Mouse (Mus musculus) hindlimb bud, embryonic 11.5 days (tissue): Measurements from ENCODE around the gene Gm10309.
A peak's percentile ranks its signal among the peaks of the same experiment; 100 is the strongest.
"Not testable (repeated sequence)": the region's sequence is repeated elsewhere in the genome, so short reads cannot be mapped to it uniquely, and the experiment has no call there.

Experiments
- DNase-seq: peaks from one replicate; pipeline ENCODE4 v3.0.0-alpha.2; 2012; ENCODE audit warnings: low read depth, low spot score; ENCODE audit errors: extremely low spot score

The Gm10309 gene

DNA sequence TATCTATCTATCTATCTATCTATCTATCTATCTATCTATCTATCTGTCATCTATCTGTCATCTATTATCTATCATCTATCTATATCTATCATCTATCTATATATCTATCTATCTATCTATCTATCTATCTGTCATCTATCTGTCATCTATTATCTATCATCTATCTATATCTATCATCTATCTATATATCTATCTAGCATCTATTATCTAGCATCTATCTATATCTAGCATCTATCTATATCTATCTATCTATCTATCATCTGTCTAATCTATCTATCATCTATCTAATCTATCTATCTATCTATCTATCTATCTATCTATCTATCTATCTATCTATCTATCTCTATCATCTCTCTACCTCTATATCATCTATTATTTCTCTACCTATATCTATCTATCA is 27.6 kb downstream of the Gm10309 start:
- not testable (repeated sequence) for DNase-seq

DNA sequence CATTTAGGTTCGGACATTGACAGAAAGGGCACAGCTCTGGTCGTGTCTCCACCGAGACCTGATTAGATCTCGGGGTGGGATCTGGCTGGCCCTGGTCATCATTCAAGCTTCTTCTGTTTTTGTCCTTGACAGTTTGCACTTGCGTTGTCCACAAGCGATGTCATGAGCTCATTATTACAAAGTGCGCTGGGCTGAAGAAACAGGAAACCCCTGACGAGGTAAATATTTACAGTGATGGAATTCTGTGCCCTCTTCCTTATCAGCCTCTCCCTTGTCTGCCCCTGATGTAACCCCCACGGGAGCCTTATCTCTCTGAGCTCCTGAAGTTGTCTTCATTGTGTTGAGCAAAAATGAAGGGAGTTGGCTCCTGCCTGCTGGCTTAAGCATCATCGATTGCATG is 28.4 kb downstream of the Gm10309 start:
- DNase-seq, result no peak

DNA sequence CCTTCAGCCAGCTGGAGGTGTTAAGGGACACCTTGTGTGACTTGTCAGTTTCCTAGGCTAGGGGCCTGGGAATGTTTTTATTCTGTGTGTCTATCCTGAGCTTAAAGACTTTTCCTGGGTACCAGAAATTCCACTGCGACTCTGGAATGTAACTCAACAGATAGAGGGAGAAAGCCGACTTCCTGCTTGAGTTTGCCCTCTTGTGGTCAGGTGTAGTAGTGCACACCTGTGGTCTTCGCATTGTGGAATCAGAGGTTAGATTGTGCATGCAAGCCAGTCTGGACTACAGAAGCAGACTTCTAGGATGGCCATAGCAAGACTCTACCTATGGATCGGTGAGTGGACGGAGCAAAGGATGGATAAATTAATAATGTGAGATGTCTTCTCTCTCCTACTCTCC is 33.3 kb downstream of the Gm10309 start:
- peak; percentile 50 for DNase-seq

DNA sequence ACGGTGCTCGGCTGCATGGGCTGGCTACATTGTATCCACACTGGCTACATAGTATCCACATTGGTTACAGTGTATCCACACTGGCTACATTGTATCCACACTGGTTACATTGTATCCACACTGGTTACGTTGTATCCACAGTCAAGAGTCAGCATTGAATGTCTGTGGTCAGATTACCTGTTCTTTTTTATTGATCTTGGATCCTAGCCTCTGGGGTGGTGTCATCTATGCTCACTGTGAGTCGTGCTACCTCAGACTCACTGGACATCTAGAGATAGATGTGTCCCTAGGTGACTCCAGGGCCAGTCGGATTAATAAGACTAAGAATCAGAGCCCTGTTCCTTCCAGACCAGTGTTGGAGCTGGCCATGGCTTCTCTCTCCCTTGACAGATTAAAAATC is 34.9 kb downstream of the Gm10309 start:
- no peak for DNase-seq

DNA sequence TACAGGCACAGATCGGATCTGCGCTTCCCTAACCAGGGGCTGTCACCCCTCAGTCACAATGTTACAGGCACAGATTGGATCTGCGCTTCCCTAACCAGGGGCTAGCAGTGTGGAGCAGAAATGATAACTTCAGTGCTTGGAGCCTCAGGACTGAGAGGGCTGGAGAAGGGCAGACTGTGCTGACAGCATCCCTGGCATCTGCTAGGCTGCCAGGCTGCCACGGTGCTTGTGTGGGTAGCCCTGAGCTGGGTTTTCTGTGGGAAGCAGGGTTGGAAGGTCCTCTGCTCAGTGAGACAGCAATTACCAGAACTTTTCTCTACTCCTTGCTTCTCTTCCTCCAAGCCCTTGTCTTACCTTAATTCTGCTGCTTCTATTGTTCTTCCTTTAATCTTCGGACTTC is 37.1 kb downstream of the Gm10309 start:
- DNase-seq, result no peak

DNA sequence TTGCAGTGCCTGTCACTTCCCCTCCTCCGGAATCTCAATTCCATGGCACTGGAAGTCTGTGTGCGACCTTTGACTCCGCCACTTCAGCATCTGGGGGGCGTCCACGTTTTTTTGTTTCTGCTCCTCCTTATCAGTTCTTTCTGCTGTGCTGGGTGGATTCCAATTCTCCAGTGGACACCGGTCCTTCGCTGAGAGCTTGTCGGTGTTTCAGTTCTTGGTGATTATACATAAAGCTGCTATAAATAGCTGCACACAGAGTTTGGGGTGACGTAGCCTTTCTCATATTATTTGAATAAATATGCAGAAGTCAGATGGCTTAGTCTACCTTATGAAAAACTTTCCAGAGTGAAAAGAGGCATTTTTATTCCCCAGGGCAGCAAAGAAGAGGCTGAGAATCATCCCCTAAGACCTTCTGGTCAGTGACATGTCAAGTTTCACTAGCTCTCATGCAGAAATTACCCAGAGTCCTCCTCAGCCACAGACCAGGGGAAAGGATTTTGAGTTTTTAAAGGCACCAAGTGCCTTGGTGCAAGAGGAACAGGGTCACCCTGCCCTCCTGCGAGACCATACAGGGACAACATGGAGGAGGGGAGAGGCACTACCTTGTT is 37.6 kb downstream of the Gm10309 start:
- no peak for DNase-seq

DNA sequence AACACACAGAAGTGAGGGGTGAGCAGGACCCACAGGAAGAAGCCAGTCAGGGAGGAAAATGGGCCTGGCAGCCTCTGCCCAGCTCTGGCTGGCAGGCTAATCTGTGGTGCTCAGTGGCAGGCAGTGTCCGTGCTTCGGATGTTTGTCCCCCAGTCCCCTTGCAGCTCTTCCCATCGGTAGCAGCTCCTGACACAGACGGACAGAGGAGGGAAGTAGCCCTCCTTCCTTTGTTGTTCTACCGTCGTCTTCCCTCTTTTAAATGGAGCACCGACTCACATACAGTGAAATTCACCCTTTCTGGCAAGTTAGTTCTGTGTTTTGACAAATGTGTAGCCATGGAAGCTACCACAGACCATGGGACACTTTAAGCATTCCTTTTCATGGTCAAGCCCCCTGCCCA is 38.2 kb downstream of the Gm10309 start:
- DNase-seq, result no peak

DNA sequence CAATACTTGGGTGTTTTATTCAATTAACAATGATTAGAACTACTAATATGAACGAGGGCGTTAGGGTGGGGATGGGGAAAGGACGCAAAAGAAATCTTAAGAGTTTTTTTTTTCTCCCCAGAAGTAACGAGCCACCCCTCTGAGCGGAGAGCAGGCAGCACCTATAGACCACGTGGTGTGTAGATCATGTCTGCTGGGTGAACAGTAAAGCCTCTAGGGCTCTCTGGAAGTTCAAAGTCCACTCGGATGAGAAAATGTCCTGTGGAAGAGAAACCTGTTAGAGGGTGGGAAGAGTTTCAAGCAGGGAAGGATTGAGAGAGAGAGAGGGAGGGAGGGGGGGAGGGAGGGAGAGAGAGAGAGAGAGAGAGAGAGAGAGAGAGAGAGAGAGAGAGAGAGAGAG is 38.6 kb downstream of the Gm10309 start:
- DNase-seq, result no peak

DNA sequence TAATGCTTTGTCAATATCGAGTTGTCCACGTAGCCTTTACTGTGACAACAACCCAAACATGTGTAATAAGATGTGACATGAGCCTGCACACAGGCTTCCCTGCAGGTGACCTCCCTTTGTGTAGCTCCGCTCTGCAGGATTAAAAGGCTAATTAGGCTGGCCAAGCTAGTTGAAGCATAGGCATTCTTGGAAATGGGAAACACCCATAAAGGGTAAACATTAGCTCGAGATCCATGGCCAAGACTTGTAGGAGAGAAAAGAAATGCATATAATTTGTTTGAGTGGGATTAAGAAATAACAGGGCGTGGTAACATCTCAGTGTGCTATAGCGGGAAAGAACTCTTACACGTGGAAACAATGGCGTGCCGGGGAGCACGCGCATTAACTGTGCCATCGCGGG is 39.2 kb downstream of the Gm10309 start:
- no peak for DNase-seq

DNA sequence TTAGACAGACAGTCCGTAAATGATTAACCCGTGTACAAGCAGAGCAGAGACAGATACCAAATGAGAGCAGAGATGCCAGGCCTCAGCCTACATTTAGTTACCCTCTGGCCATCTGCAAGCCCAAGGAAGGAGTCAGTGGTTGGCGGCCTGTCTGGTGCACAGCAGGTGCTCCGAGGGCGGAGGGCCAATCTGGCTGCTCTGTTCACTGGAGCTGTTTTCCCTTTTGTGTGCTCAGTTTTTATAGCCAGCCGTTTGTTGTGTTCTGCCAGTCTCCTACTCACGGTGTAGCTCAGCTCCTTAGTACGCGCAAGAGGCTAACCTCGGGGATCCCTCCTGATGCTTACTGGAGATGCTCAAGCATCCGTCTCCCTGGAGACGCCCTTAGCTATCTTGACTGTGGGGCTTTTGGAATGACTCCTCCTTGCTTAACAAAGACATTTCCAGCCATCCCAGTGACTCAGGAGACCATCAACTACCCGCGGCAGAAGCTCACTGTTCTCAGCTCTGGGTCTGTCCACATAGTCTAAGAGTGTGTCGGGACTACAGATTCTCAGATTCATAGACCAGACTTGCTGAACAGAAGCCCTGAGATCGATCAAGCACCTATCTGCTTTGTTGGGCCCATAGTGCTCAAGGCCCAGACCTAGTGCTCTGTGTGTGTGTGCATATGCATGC is 40.2 kb downstream of the Gm10309 start:
- no peak for DNase-seq

DNA sequence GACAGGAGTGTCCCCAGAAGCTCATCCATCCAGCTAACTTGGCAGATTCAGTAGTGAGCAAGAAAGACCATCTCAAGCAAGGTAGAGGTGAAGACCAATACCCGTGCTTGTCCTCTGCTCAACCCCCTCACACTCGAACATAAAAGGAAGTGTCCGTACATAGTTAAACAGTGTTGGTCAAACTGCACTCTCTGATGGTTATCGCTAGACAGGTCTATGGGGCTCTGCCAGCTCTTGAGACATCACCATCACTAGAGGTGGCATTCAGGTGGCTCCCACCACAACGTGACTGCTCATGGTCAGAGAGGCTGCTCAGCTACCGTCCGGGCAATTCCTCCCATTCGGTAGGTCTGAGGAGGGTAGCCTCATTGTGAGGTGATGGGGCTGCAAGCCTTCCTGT is 40.8 kb downstream of the Gm10309 start:
- no peak for DNase-seq

DNA sequence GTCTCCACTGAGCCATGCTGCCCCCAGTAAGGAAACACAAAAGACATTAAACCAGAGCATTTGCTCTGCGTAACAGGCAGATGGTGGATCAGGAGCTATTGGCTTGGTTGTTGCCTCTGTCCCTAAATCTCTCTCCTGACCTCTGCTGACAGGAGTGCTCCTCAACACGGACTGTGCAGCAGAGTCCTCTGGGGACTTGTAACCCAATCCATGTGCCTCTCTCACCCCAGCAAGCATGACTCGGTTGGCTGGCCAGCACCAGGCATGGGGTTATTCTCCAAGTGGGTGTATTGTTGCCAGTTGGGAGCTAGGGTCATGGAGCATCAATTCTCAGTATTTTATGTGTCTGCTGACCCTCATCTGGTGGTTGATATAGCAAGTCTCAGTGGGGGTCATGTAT is 41.7 kb downstream of the Gm10309 start:
- DNase-seq, result no peak

DNA sequence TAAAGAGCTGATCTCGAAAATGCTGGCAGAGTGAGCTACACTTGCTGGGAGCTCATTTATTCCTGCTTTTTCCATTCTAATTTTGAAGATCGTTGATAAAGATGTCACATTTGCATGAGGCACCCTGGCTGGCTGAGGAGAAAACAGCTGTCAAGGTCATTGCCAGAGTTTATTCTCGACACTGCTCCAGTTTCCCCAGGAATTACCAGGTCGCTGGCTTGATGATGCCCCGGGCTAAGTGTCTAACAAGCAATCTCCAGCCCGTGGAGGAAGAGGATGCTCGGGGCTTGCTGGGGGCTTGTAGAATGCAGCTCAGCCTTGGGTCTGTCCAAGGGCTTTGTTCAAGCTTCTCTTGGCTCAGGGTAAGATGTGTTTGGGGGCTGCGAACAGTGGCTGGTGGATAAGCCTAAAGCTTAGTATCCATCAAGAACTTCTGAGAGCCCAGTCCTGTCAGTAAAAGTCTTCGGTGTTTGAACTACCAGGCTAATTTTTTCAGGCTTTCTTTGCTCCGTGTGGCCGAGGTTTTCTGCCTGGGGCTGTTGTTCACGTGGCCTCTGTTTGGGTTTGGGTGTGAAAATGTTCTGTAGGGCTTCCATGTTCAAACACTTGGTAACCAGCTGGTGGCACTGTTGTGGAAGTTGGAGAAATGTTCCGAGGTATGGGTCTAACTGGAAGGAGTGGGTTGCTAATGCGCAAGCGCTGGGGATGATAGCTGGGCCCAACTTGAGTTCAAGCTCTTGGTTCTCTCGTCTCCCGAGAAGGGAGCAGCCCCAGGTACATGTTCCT is 44.2 kb downstream of the Gm10309 start:
- DNase-seq, result no peak

DNA sequence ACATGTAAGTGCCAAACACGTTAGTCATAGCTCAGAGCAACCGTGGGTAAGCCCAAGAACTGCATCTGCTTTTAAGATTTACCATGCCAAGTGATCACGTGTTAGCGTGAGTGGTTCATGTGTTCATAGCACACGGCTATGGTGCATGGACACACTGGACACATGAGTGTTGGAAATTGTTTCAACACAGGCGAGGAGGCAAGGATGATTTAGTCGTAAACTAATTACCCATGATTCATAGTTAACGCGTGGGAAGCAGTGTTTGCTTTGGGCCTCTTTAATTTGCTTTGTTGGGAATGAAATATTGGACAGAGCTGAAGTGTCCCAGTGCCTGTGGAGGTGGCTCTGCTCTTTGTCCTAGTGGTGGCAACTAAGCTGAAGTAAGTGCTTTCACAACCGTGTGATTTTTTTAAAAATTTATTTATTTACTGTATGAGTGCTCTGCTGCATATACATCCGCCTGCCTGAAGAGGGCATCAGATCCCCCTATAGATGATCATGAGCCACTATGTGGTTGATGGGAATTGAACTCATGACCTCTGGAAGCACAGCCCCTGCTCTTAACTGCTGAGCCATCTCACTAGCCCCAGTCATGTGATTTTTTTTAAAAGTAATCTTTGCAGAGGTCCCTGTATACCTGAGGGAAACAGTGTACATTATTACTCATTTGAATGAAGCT is 46.6 kb downstream of the Gm10309 start:
- DNase-seq, result no peak

DNA sequence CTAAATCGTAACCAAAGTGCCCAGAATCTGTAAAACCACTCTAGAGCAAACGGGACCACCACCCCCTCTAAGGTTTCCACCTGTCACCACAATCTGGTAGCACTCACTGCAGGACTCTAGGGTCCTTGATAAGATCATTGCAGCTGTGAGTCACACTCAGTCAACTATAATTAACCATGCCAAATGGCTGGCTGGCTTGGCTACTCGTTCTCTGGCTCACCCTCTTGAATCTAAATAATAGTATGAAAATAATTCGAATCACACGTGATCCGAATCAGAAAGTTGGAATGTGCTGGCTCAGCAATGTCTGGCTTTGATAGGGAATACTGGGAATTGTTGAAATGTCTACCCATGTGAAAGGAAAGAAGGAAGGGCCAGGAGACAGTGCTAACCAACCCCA is 48.5 kb downstream of the Gm10309 start:
- no peak for DNase-seq

DNA sequence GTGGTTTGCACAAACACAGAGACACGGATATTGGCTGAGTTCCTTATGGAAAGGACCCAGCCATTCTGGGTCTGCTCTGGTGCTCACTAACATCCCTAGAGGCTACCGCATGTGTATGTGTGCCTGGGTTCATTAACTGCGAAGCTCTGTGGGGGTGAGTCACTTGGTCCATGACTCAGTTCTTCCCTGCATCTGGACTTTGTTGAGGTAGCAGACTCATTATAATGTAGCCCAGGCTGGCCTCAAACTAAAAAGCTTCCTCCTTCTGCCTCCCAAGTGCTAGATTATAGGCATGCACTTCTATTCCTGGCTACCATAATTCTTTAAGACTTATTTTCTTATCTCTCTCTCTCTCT is 50.7 kb downstream of the Gm10309 start:
- no peak for DNase-seq

DNA sequence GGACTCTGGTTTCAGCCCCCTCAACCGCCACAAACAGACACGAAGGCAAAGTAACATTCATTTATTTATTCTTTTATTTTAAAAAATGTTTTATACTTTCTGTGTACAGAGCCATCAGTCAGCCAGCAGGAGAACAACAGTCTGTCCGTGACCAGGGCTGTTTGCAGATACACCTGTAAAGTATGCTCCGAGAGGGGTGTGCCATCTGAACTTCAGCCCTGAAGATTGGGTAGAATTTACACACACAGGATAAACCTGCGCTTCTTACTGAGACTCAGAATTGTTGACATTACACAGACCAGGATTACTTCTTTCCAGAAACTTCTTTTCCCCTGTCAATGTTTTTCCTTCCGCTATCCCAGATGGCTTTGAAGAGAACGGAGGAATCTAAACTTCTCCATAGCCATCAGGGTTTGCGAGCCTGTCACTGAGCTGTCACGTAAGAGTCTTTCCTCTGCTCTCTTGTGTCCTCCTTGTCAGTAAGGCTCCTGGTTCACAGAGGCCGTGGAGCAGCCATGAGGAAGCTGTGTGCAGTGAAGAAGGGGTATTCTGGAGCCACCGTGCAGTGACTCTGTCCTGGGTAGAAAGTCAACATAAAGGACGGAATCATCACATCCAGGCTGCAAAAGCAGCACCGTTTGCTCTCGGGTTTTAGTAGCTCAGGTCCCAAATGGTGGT is 51.2 kb downstream of the Gm10309 start:
- DNase-seq, result no peak

DNA sequence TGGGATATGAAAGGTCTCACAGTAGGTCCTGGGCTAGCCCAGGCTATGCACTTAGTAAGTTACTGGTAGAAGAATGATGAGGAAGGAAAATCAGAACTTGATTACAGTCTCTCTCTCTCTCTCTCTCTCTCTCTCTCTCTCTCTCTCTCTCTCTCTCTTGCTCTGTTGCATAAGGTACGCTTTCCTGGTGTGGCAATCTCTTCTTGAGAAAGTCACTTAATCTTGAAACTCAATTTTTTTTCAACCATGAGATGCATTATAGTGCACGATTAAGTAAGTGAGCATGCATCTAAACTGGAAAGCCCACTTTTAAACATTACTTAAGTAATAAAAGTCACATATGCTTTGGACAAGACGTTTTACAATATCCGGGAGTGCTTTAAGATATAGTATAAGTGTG is 52.1 kb downstream of the Gm10309 start:
- DNase-seq, result no peak
